Mouse (Mus musculus): Measurements from ENCODE around the gene Cstf2t. TPM values are rescaled to one million over a fixed set of nuclear protein-coding genes. Genes with fewer than 3 reads are reported as not detected.
A peak's percentile ranks its signal among the peaks of the same experiment; 100 is the strongest.

Gene Cstf2t
- 45.2 and 45.8 TPM in 2 replicates for polyA plus RNA-seq (2014; fragmentation: Nextera tagmentation; extraction: Ambion mirVana)

GRCm38 (mm10) chr19:31082662-31083429 lies at the start of gene Cstf2t:
TSS of gene Cstf2t (plus strand) at chr19:31082837.
- peak; percentile 98 for DNase-seq (ENCODE audit: low spot score)
- peak within 1 kb of the TSS; percentile 54 for H3K4me3 ChIP-seq (ENCODE audit: low read depth, low read length)
- H3K27me3 ChIP-seq (ENCODE audit: control insufficient read depth, insufficient read depth, low read length), result no peaks in the 10 kb centered on the region
- H3K4me2 ChIP-seq (ENCODE audit: low read depth, low read length, severe bottlenecking), result peak within 1 kb of the TSS; percentile 56
- ATAC-seq (replicated peaks; ENCODE audit: low FRiP score), result peak; percentile 99
- 2% methylated on average over 56 of the region's 56 CpGs for WGBS
- peaks cover 13% of the 10 kb centered on the region for H3K36me3 ChIP-seq (ENCODE audit: control insufficient read depth, insufficient read depth, low read length)
- peaks cover 8% of the 10 kb centered on the region; the same call in 1 of the 2 replicates for H3K4me1 ChIP-seq (replicated peaks; ENCODE audit: control insufficient read depth, insufficient read depth, low read length)
- no peaks in the 10 kb centered on the region; the same call in 1 of the 2 replicates for H3K9me3 ChIP-seq (ENCODE audit: control insufficient read depth, low read length)
- H3K27ac ChIP-seq (ENCODE audit: low read depth, low read length), result peak within 1 kb of the TSS; percentile 47
- peak within 1 kb of the TSS; percentile 55 for H3K9ac ChIP-seq (ENCODE audit: low read length)

GRCm38 (mm10) chr19:31038951-31039350 lies 43.7 kb upstream of the Cstf2t start:
- no peaks in the 10 kb centered on the region for H3K27me3 ChIP-seq (ENCODE audit: control insufficient read depth, insufficient read depth, low read length)
- H3K9ac ChIP-seq (ENCODE audit: low read length), result no peak overlapping the region
- H3K27ac ChIP-seq (ENCODE audit: low read depth, low read length), result no peak overlapping the region
- H3K36me3 ChIP-seq (ENCODE audit: control insufficient read depth, insufficient read depth, low read length), result no peaks in the 10 kb centered on the region
- WGBS, result 78% methylated on average over 3 of the region's 3 CpGs
- H3K4me3 ChIP-seq (ENCODE audit: low read depth, low read length), result no peak overlapping the region
- no peak for ATAC-seq (replicated peaks; ENCODE audit: low FRiP score)
- H3K4me2 ChIP-seq (ENCODE audit: low read depth, low read length, severe bottlenecking), result no peak overlapping the region
- DNase-seq (ENCODE audit: low spot score), result no peak
- no peaks in the 10 kb centered on the region for H3K4me1 ChIP-seq (replicated peaks; ENCODE audit: control insufficient read depth, insufficient read depth, low read length)
- H3K9me3 ChIP-seq (ENCODE audit: control insufficient read depth, low read length), result no peaks in the 10 kb centered on the region

- no peaks in the 10 kb centered on the region for H3K36me3 ChIP-seq (ENCODE audit: control insufficient read depth, insufficient read depth, low read length)
- H3K4me3 ChIP-seq (ENCODE audit: low read depth, low read length), result no peak overlapping the region
- no peak for DNase-seq (ENCODE audit: low spot score)
- 53% methylated on average over 2 of the region's 2 CpGs for WGBS
- no peak for ATAC-seq (replicated peaks; ENCODE audit: low FRiP score)
- H3K27ac ChIP-seq (ENCODE audit: low read depth, low read length), result no peak overlapping the region
- H3K9me3 ChIP-seq (ENCODE audit: control insufficient read depth, low read length), result no peaks in the 10 kb centered on the region
- no peak overlapping the region for H3K4me2 ChIP-seq (ENCODE audit: low read depth, low read length, severe bottlenecking)
- H3K4me1 ChIP-seq (replicated peaks; ENCODE audit: control insufficient read depth, insufficient read depth, low read length), result no peaks in the 10 kb centered on the region
- H3K9ac ChIP-seq (ENCODE audit: low read length), result no peak overlapping the region
- no peaks in the 10 kb centered on the region for H3K27me3 ChIP-seq (ENCODE audit: control insufficient read depth, insufficient read depth, low read length)
These were observed 41.4 kb upstream of the Cstf2t start for GRCm38 (mm10) chr19:31040948-31041847.

DNA sequence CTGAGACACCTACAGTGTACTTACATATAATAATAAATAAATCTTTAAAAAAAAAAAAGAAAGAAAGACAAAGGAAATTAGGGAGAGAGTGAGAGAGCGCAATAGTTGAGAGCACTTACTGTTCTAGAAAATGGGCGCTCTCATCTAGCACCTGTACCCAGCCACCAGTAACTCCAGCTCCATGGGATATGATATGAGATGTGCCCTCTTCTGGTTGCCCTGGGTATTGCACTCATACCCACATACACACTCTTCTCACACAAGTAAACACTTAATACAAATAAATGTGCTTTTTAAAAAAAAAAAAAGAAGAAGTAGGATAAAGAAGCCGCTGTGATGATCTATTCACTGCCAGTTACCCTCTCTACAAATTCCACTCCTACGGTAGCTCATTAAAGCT lies 36.0 kb upstream of the Cstf2t start:
- Histone ChIP-seq H3K9ac (ENCODE audit: low read length) (no peak overlapping the region), H3K27me3 (ENCODE audit: control insufficient read depth, insufficient read depth, low read length) (no peaks in the 10 kb centered on the region), H3K4me3 (ENCODE audit: low read depth, low read length) (no peak overlapping the region), H3K9me3 (ENCODE audit: control insufficient read depth, low read length) (no peaks in the 10 kb centered on the region), H3K4me1 (replicated peaks; ENCODE audit: control insufficient read depth, insufficient read depth, low read length) (no peaks in the 10 kb centered on the region), H3K27ac (ENCODE audit: low read depth, low read length) (no peak overlapping the region), H3K36me3 (ENCODE audit: control insufficient read depth, insufficient read depth, low read length) (no peaks in the 10 kb centered on the region), H3K4me2 (ENCODE audit: low read depth, low read length, severe bottlenecking) (no peak overlapping the region)
- DNase-seq (ENCODE audit: low spot score) (no peak), ATAC-seq (replicated peaks; ENCODE audit: low FRiP score) (no peak)
- WGBS, result 92% methylated on average over 4 of the region's 4 CpGs

DNA sequence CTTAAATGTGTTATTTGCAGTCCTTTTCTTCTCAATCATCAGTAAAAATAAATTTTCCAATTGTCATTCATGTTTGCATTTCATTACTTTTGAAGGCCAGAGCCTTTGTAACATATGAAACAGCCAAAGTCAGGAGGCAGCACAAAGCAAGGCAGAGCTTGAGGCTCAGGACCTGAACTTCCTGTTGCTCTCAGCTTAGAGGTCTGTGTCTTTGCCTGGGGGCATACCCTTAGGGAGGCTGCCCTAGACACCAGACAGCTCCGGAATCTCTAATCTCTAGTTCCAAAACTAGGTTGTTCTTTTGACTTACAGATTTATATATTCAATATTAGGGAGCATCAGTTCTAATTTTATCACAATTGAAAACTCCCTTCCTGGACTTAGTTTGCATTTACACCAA lies 17.9 kb upstream of the Cstf2t start:
- 90% methylated on average over 1 of the region's 1 CpGs for WGBS
- Histone ChIP-seq H3K4me1 (replicated peaks; ENCODE audit: control insufficient read depth, insufficient read depth, low read length) (no peaks in the 10 kb centered on the region), H3K9ac (ENCODE audit: low read length) (no peak overlapping the region), H3K27me3 (ENCODE audit: control insufficient read depth, insufficient read depth, low read length) (no peaks in the 10 kb centered on the region), H3K9me3 (ENCODE audit: control insufficient read depth, low read length) (no peaks in the 10 kb centered on the region), H3K4me3 (ENCODE audit: low read depth, low read length) (no peak overlapping the region), H3K36me3 (ENCODE audit: control insufficient read depth, insufficient read depth, low read length) (no peaks in the 10 kb centered on the region), H3K27ac (ENCODE audit: low read depth, low read length) (no peak overlapping the region), H3K4me2 (ENCODE audit: low read depth, low read length, severe bottlenecking) (no peak overlapping the region)
- ATAC-seq (replicated peaks; ENCODE audit: low FRiP score), result no peak
- no peak for DNase-seq (ENCODE audit: low spot score)

GRCm38 (mm10) chr19:31065206-31065781 lies 17.3 kb upstream of the Cstf2t start:
- Histone ChIP-seq H3K4me1 (replicated peaks; ENCODE audit: control insufficient read depth, insufficient read depth, low read length) (no peaks in the 10 kb centered on the region), H3K4me2 (ENCODE audit: low read depth, low read length, severe bottlenecking) (no peak overlapping the region), H3K27me3 (ENCODE audit: control insufficient read depth, insufficient read depth, low read length) (no peaks in the 10 kb centered on the region), H3K4me3 (ENCODE audit: low read depth, low read length) (no peak overlapping the region), H3K9ac (ENCODE audit: low read length) (no peak overlapping the region), H3K36me3 (ENCODE audit: control insufficient read depth, insufficient read depth, low read length) (no peaks in the 10 kb centered on the region), H3K27ac (ENCODE audit: low read depth, low read length) (no peak overlapping the region), H3K9me3 (ENCODE audit: control insufficient read depth, low read length) (no peaks in the 10 kb centered on the region)
- 91% methylated on average over 11 of the region's 11 CpGs for WGBS
- DNase-seq (ENCODE audit: low spot score) (no peak), ATAC-seq (replicated peaks; ENCODE audit: low FRiP score) (no peak)

GRCm38 (mm10) chr19:31073959-31074716 lies 8.5 kb upstream of the Cstf2t start:
- 32% methylated on average over 24 of the region's 24 CpGs for WGBS
- Histone ChIP-seq H3K4me2 (ENCODE audit: low read depth, low read length, severe bottlenecking) (peak overlapping the region; percentile 24; the same call in 1 of the 2 replicates), H3K4me3 (ENCODE audit: low read depth, low read length) (no peak overlapping the region), H3K4me1 (replicated peaks; ENCODE audit: control insufficient read depth, insufficient read depth, low read length) (no peaks in the 10 kb centered on the region; the same call in 1 of the 2 replicates), H3K9me3 (ENCODE audit: control insufficient read depth, low read length) (no peaks in the 10 kb centered on the region), H3K27me3 (ENCODE audit: control insufficient read depth, insufficient read depth, low read length) (no peaks in the 10 kb centered on the region), H3K36me3 (ENCODE audit: control insufficient read depth, insufficient read depth, low read length) (no peaks in the 10 kb centered on the region), H3K27ac (ENCODE audit: low read depth, low read length) (peak overlapping the region; percentile 47; the same call in 1 of the 2 replicates), H3K9ac (ENCODE audit: low read length) (peak overlapping the region; percentile 37; the same call in 1 of the 2 replicates)
- ATAC-seq (replicated peaks; ENCODE audit: low FRiP score) (peak; percentile 39), DNase-seq (ENCODE audit: low spot score) (peak; percentile 53)

- DNase-seq (ENCODE audit: low spot score) (no peak), ATAC-seq (replicated peaks; ENCODE audit: low FRiP score) (peak; percentile 42)
- Histone ChIP-seq H3K36me3 (ENCODE audit: control insufficient read depth, insufficient read depth, low read length) (no peaks in the 10 kb centered on the region), H3K4me2 (ENCODE audit: low read depth, low read length, severe bottlenecking) (peak overlapping the region; percentile 24; the same call in 1 of the 2 replicates), H3K27ac (ENCODE audit: low read depth, low read length) (peak overlapping the region; percentile 47; the same call in 1 of the 2 replicates), H3K4me3 (ENCODE audit: low read depth, low read length) (no peak overlapping the region), H3K9ac (ENCODE audit: low read length) (peak overlapping the region; percentile 37; the same call in 1 of the 2 replicates), H3K9me3 (ENCODE audit: control insufficient read depth, low read length) (no peaks in the 10 kb centered on the region), H3K27me3 (ENCODE audit: control insufficient read depth, insufficient read depth, low read length) (no peaks in the 10 kb centered on the region), H3K4me1 (replicated peaks; ENCODE audit: control insufficient read depth, insufficient read depth, low read length) (no peaks in the 10 kb centered on the region; the same call in 1 of the 2 replicates)
- 4% methylated on average over 3 of the region's 3 CpGs for WGBS
These were observed 7.9 kb upstream of the Cstf2t start for GRCm38 (mm10) chr19:31074717-31075063.
